In the genomic region with DNA sequence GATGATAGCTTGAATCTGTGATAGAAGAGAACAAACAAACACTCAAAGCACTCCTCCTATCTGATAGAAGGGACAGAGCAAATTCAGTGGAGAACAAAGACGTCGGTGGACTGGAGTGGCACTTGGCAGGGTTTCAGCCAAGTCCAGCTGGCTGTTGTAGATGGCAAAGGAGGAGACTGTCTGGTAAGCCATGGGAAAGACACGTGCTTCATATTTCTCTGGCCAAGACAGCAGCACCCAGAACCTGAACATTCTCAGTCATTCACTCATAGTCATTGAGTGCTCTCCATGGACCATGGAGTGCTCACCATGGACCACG, we compare ENCODE assay signal across 27 mouse cellular contexts. TPM values are rescaled to one million over a fixed set of nuclear protein-coding genes. Genes with fewer than 3 reads are reported as not detected.
DNase-seq lines count a peak whose midpoint lies in the region; ATAC-seq and TF ChIP-seq lines count a peak whose summit lies in the region.
"Had no signal": no experiment of that assay in that cellular context is flagged by ENCODE, and none has a peak within 500 bp of the region (broad histone marks: within the 10 kb centered on the region; RNA-seq: fewer than 3 reads in every experiment).

No protein-coding gene starts in this region.

- WGBS in hindbrain, postnatal 0 days, result 58% methylated on average over 4 of the region's 4 CpGs
- WGBS in hindbrain, embryonic 12.5 days, result 90% methylated on average over 4 of the region's 4 CpGs
- WGBS in embryonic facial prominence, embryonic 13.5 days, result 87% methylated on average over 4 of the region's 4 CpGs

- H3K27ac ChIP-seq in hindbrain, postnatal 0 days, result no peak overlapping the region
- no peak overlapping the region for H3K27ac ChIP-seq in hindbrain, embryonic 12.5 days
- peak overlapping the region; percentile 90 for H3K27ac ChIP-seq in embryonic facial prominence, embryonic 13.5 days
- H3K27ac ChIP-seq: forebrain, embryonic 10.5 days; forebrain, embryonic 13.5 days; heart, embryonic 10.5 days; heart, embryonic 13.5 days; hindbrain, embryonic 15.5 days; intestine, embryonic 15.5 days had no signal

- H3K36me3 ChIP-seq in hindbrain, postnatal 0 days (ENCODE audit: insufficient read depth, low read length), result no peaks in the 10 kb centered on the region
- H3K36me3 ChIP-seq in hindbrain, embryonic 12.5 days, result no peaks in the 10 kb centered on the region
- no peaks in the 10 kb centered on the region for H3K36me3 ChIP-seq in embryonic facial prominence, embryonic 13.5 days
- H3K36me3 ChIP-seq: embryonic facial prominence, embryonic 12.5 days; forebrain, embryonic 10.5 days; heart, embryonic 10.5 days; heart, embryonic 13.5 days; hindbrain, embryonic 15.5 days; intestine, embryonic 15.5 days had no signal

- H3K4me2 ChIP-seq in hindbrain, postnatal 0 days (ENCODE audit: low read depth, low read length), result no peak overlapping the region
- H3K4me2 ChIP-seq in hindbrain, embryonic 12.5 days (replicated peaks), result no peak overlapping the region
- H3K4me2 ChIP-seq in embryonic facial prominence, embryonic 13.5 days, result no peak overlapping the region
- H3K4me2 ChIP-seq: embryonic facial prominence, embryonic 12.5 days; forebrain, embryonic 13.5 days; heart, embryonic 13.5 days; hindbrain, embryonic 15.5 days; intestine, embryonic 15.5 days had no signal

- peak; percentile 38 for DNase-seq in hindbrain, postnatal 0 days (ENCODE audit: low spot score)
- peak; percentile 9 for DNase-seq in Muller cell, postnatal 12 days (ENCODE audit: inconsistent ontology term)
- DNase-seq in brain, adult 2 months (ENCODE audit: low read depth, low spot score), result peak; percentile 24
- DNase-seq in layer of hippocampus, postnatal 36 days, result no peak
- DNase-seq in cerebellum, postnatal 36 days, result no peak
- DNase-seq: adrenal gland, adult 8-10 months; adrenal gland, postnatal 36 days; cerebellum, adult 11-12 months; cerebellum, adult 9-10 months; cerebellum, postnatal 25 days; gastrocnemius, postnatal 25 days; heart, adult 18-20 months; heart, postnatal 14 days; heart, postnatal 4 days; kidney, adult 11 months; kidney, adult 8-10 months had no signal

- H3K9me3 ChIP-seq in hindbrain, postnatal 0 days (ENCODE audit: low read length), result no peaks in the 10 kb centered on the region
- H3K9me3 ChIP-seq in hindbrain, embryonic 12.5 days (replicated peaks), result no peaks in the 10 kb centered on the region
- H3K9me3 ChIP-seq in embryonic facial prominence, embryonic 13.5 days, result no peaks in the 10 kb centered on the region
- H3K9me3 ChIP-seq: embryonic facial prominence, embryonic 12.5 days; forebrain, embryonic 10.5 days; heart, embryonic 10.5 days; heart, embryonic 13.5 days; hindbrain, embryonic 15.5 days; intestine, embryonic 15.5 days had no signal

- ATAC-seq in hindbrain, postnatal 0 days, result peak; percentile 35; the same call in 1 of the 2 replicates
- ATAC-seq in hindbrain, embryonic 12.5 days (ENCODE audit: low FRiP score), result no peak
- ATAC-seq in embryonic facial prominence, embryonic 13.5 days (ENCODE audit: insufficient number of reproducible peaks, insufficient read depth, low FRiP score, low TSS enrichment, low read depth), result no peak
- ATAC-seq: activated CD4-positive, CD25-positive, alpha-beta regulatory T cell, adult 4 months; CD4-positive, CD25-positive, alpha-beta regulatory T cell, adult 4 months; forebrain, embryonic 13.5 days; intestine, embryonic 15.5 days had no signal

- H3K4me1 ChIP-seq in hindbrain, postnatal 0 days (ENCODE audit: insufficient read depth, low read length), result peaks cover 6% of the 10 kb centered on the region
- H3K4me1 ChIP-seq in hindbrain, embryonic 12.5 days, result peaks cover 8% of the 10 kb centered on the region; the same call in 1 of the 2 replicates
- H3K4me1 ChIP-seq in embryonic facial prominence, embryonic 13.5 days, result peaks cover 29% of the 10 kb centered on the region
- H3K4me1 ChIP-seq: forebrain, embryonic 13.5 days; heart, embryonic 10.5 days; heart, embryonic 13.5 days; intestine, embryonic 15.5 days had no signal

- H3K9ac ChIP-seq in hindbrain, postnatal 0 days (replicated peaks; ENCODE audit: low read length), result no peak overlapping the region
- no peak overlapping the region for H3K9ac ChIP-seq in hindbrain, embryonic 12.5 days
- H3K9ac ChIP-seq in embryonic facial prominence, embryonic 13.5 days, result no peak overlapping the region
- H3K9ac ChIP-seq: embryonic facial prominence, embryonic 12.5 days; forebrain, embryonic 13.5 days; heart, embryonic 13.5 days; hindbrain, embryonic 15.5 days; intestine, embryonic 15.5 days had no signal

- no peak overlapping the region for H3K4me3 ChIP-seq in hindbrain, postnatal 0 days (ENCODE audit: low read length)
- no peak overlapping the region for H3K4me3 ChIP-seq in hindbrain, embryonic 12.5 days
- H3K4me3 ChIP-seq in embryonic facial prominence, embryonic 13.5 days, result no peak overlapping the region
- H3K4me3 ChIP-seq: embryonic facial prominence, embryonic 12.5 days; forebrain, embryonic 10.5 days; forebrain, embryonic 13.5 days; heart, embryonic 10.5 days; heart, embryonic 13.5 days; hindbrain, embryonic 15.5 days; intestine, embryonic 15.5 days had no signal

- H3K27me3 ChIP-seq in hindbrain, postnatal 0 days (ENCODE audit: insufficient read depth, low read length), result no peaks in the 10 kb centered on the region
- H3K27me3 ChIP-seq in hindbrain, embryonic 12.5 days, result no peaks in the 10 kb centered on the region
- no peaks in the 10 kb centered on the region for H3K27me3 ChIP-seq in embryonic facial prominence, embryonic 13.5 days
- H3K27me3 ChIP-seq: hindbrain, embryonic 15.5 days; intestine, embryonic 15.5 days had no signal

- no peak for TF ChIP-seq CTCF in hindbrain, postnatal 0 days (IDR thresholded peaks at IDR 0.05; ENCODE audit: low read depth)

RNA-seq across cellular contexts. Expression of a gene that starts 34.5 kb away (rescaled TPM):
- 4.6 and 10.4 TPM in 2 replicates for total RNA-seq in hindbrain, postnatal 0 days (2014; rRNA removed)
- polyA plus RNA-seq in hindbrain, postnatal 0 days (2015; fragmentation: Nextera tagmentation; extraction: Ambion mirVana), result 9.6 and 10.2 TPM in 2 replicates
- 3.2 and 4.9 TPM in 2 replicates for polyA plus RNA-seq in hindbrain, embryonic 12.5 days (2016; fragmentation: Nextera tagmentation; extraction: Ambion mirVana)
- 8.8 and 9.5 TPM in 2 replicates for polyA plus RNA-seq in embryonic facial prominence, embryonic 13.5 days (2015; fragmentation: Nextera tagmentation; extraction: Ambion mirVana)
- 10 to 100 TPM; 81.2 to 96.8 TPM for total RNA-seq in layer of hippocampus, postnatal 36 days (2021)

Comparison
In these comparisons a context has a peak if more than half of its experiments do, and no peak if none do; other contexts are left out.
1. DNase-seq: peak in hindbrain, postnatal 0 days (single experiment), Muller cell, postnatal 12 days (single experiment) and brain, adult 2 months (single experiment); none in layer of hippocampus, postnatal 36 days (0 of 2) and cerebellum, postnatal 36 days (0 of 2).